Mouse (Mus musculus) liver, embryonic 14.5 days (tissue): ENCODE measurements around the gene Zbtb7b.

Source experiments
- CTCF ChIP-seq: IDR thresholded peaks from 2 replicates; pipeline ENCODE4 v1.5.1; 2016; ENCODE audit warnings: antibody characterized with exemption, low read depth, control low read depth
- EP300 ChIP-seq: IDR thresholded peaks from 2 replicates; pipeline ENCODE4 v1.6.1; 2016; ENCODE audit warnings: antibody characterized with exemption, low read depth

DNA sequence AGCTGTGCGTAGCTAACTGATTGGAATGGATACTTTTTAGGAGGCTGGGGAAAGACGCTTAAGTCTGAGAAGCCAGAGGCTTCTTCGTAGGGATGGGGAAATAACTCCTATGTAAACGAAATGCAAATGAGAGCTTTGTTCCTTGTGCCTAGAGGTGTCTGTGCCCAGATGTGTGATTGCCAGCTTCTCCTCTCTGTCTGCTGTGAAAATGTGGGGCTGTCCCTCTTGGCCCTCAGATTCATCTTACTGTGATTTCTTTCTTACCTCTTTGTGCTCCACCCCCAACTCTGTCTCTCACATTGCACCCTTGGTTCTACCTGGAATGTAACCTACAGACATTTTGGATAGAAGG is 2.1 kb upstream of the Zbtb7b start:
- no peak for TF ChIP-seq CTCF
- TF ChIP-seq EP300, result no peak
